9 mouse cellular contexts compared by ENCODE assay signal in genomic region chr3:131552349-131553254, GRCm38 (mm10). TPM values are rescaled to one million over a fixed set of nuclear protein-coding genes. Genes with fewer than 3 reads are reported as not detected.
DNase-seq lines count a peak whose midpoint lies in the region; ATAC-seq lines count a peak whose summit lies in the region.
"Had no signal": no experiment of that assay in that cellular context is flagged by ENCODE, and none has a peak within 500 bp of the region (broad histone marks: within the 10 kb centered on the region; RNA-seq: fewer than 3 reads in every experiment).

No protein-coding gene starts in this region.

- H3K27ac ChIP-seq in forebrain, embryonic 11.5 days (ENCODE audit: low read depth, low read length): no peak overlapping the region
- H3K27ac ChIP-seq in forebrain, embryonic 10.5 days: no peak overlapping the region
- H3K27ac ChIP-seq in embryonic facial prominence, embryonic 14.5 days (replicated peaks; ENCODE audit: low read depth, low read length): no peak overlapping the region
- H3K27ac ChIP-seq in intestine, embryonic 16.5 days (ENCODE audit: low read length): no peak overlapping the region
- H3K27ac ChIP-seq: limb, embryonic 13.5 days had no signal

- H3K4me2 ChIP-seq in forebrain, embryonic 11.5 days (ENCODE audit: low read depth, low read length, severe bottlenecking): no peak overlapping the region
- no peak overlapping the region for H3K4me2 ChIP-seq in embryonic facial prominence, embryonic 14.5 days (ENCODE audit: low read depth, low read length)
- H3K4me2 ChIP-seq in intestine, embryonic 16.5 days (ENCODE audit: low read depth, low read length): no peak overlapping the region
- H3K4me2 ChIP-seq: limb, embryonic 13.5 days had no signal

- no peak for DNase-seq in forebrain, embryonic 11.5 days (ENCODE audit: low spot score)
- DNase-seq in forebrain, embryonic 10.5 days (ENCODE audit: extremely low spot score, low spot score): no peak
- peak; percentile 14 for DNase-seq in urinary bladder, postnatal 14 days (ENCODE audit: low spot score)
- no peak for DNase-seq in urinary bladder, adult 18-20 months (ENCODE audit: low spot score in 2 of 2)
- DNase-seq in embryonic facial prominence, embryonic 14.5 days (ENCODE audit: low spot score): peak; percentile 73
- no peak for DNase-seq in spleen, adult 12 weeks (ENCODE audit: low spot score)

- no peak overlapping the region for H3K9ac ChIP-seq in forebrain, embryonic 11.5 days (ENCODE audit: low read length)
- H3K9ac ChIP-seq in embryonic facial prominence, embryonic 14.5 days (ENCODE audit: low read depth, low read length): no peak overlapping the region
- no peak overlapping the region for H3K9ac ChIP-seq in intestine, embryonic 16.5 days (ENCODE audit: low read depth, low read length)
- H3K9ac ChIP-seq: limb, embryonic 13.5 days had no signal

- no peaks in the 10 kb centered on the region for H3K4me1 ChIP-seq in forebrain, embryonic 11.5 days (replicated peaks; ENCODE audit: control insufficient read depth, insufficient read depth, low read length)
- H3K4me1 ChIP-seq in forebrain, embryonic 10.5 days: no peaks in the 10 kb centered on the region
- H3K4me1 ChIP-seq in embryonic facial prominence, embryonic 14.5 days (ENCODE audit: control insufficient read depth, insufficient read depth, low read length): no peaks in the 10 kb centered on the region
- no peaks in the 10 kb centered on the region for H3K4me1 ChIP-seq in intestine, embryonic 16.5 days (ENCODE audit: control insufficient read depth, insufficient read depth, low read length)
- H3K4me1 ChIP-seq: limb, embryonic 13.5 days had no signal

- no peaks in the 10 kb centered on the region for H3K9me3 ChIP-seq in forebrain, embryonic 11.5 days (ENCODE audit: control insufficient read depth, low read length)
- no peaks in the 10 kb centered on the region for H3K9me3 ChIP-seq in forebrain, embryonic 10.5 days
- no peaks in the 10 kb centered on the region for H3K9me3 ChIP-seq in embryonic facial prominence, embryonic 14.5 days (ENCODE audit: control insufficient read depth, low read length)
- no peaks in the 10 kb centered on the region for H3K9me3 ChIP-seq in intestine, embryonic 16.5 days (ENCODE audit: control insufficient read depth, low read length)
- H3K9me3 ChIP-seq: limb, embryonic 13.5 days had no signal

- no peaks in the 10 kb centered on the region for H3K36me3 ChIP-seq in forebrain, embryonic 11.5 days (ENCODE audit: control insufficient read depth, insufficient read depth, low read length)
- H3K36me3 ChIP-seq in forebrain, embryonic 10.5 days (replicated peaks): no peaks in the 10 kb centered on the region
- H3K36me3 ChIP-seq in embryonic facial prominence, embryonic 14.5 days (ENCODE audit: control insufficient read depth, insufficient read depth, low read length): no peaks in the 10 kb centered on the region
- H3K36me3 ChIP-seq in intestine, embryonic 16.5 days (ENCODE audit: control insufficient read depth, insufficient read depth, low read length): no peaks in the 10 kb centered on the region
- H3K36me3 ChIP-seq: limb, embryonic 13.5 days had no signal

- H3K4me3 ChIP-seq in forebrain, embryonic 11.5 days (ENCODE audit: low read depth, low read length): no peak overlapping the region
- no peak overlapping the region for H3K4me3 ChIP-seq in forebrain, embryonic 10.5 days
- H3K4me3 ChIP-seq in embryonic facial prominence, embryonic 14.5 days (ENCODE audit: low read depth, low read length): no peak overlapping the region
- no peak overlapping the region for H3K4me3 ChIP-seq in intestine, embryonic 16.5 days (ENCODE audit: low read length)
- H3K4me3 ChIP-seq: limb, embryonic 13.5 days had no signal

- WGBS in forebrain, embryonic 11.5 days: 41% methylated on average over 9 of the region's 9 CpGs
- WGBS in forebrain, embryonic 10.5 days: 45% methylated on average over 9 of the region's 9 CpGs
- WGBS in embryonic facial prominence, embryonic 14.5 days: 39% methylated on average over 9 of the region's 9 CpGs
- 42% methylated on average over 9 of the region's 9 CpGs for WGBS in intestine, embryonic 16.5 days

- ATAC-seq in forebrain, embryonic 11.5 days (replicated peaks; ENCODE audit: low FRiP score): peak; percentile 53
- ATAC-seq in embryonic facial prominence, embryonic 14.5 days (ENCODE audit: low read depth): no peak
- peak; percentile 63; the same call in 1 of the 2 replicates for ATAC-seq in intestine, embryonic 16.5 days
- ATAC-seq in megakaryocyte-erythroid progenitor cell, adult 5-6 weeks (replicated peaks; ENCODE audit: low FRiP score, low TSS enrichment, poor library complexity, severe bottlenecking): peak; percentile 94

- no peaks in the 10 kb centered on the region for H3K27me3 ChIP-seq in forebrain, embryonic 11.5 days (ENCODE audit: control insufficient read depth, insufficient read depth, low read length)
- H3K27me3 ChIP-seq in forebrain, embryonic 10.5 days (ENCODE audit: poor library complexity, severe bottlenecking): no peaks in the 10 kb centered on the region
- H3K27me3 ChIP-seq in embryonic facial prominence, embryonic 14.5 days (replicated peaks; ENCODE audit: control insufficient read depth, insufficient read depth, low read length): no peaks in the 10 kb centered on the region
- H3K27me3 ChIP-seq in intestine, embryonic 16.5 days (replicated peaks; ENCODE audit: control insufficient read depth, insufficient read depth, low read length): no peaks in the 10 kb centered on the region
- H3K27me3 ChIP-seq: limb, embryonic 13.5 days had no signal

RNA-seq across cellular contexts. Expression of gene Papss1, which starts 12.0 kb away (rescaled TPM):
- polyA plus RNA-seq in forebrain, embryonic 11.5 days (2014; fragmentation: Nextera tagmentation; extraction: Ambion mirVana): 76.2 and 87.0 TPM in 2 replicates
- 61.1 and 63.1 TPM in 2 replicates for polyA plus RNA-seq in forebrain, embryonic 10.5 days (2016; fragmentation: Nextera tagmentation; extraction: Ambion mirVana)
- 111 and 128 TPM in 2 replicates for polyA plus RNA-seq in embryonic facial prominence, embryonic 14.5 days (2014; fragmentation: Nextera tagmentation; extraction: Ambion mirVana)
- 177 and 186 TPM in 2 replicates for polyA plus RNA-seq in intestine, embryonic 16.5 days (2015; fragmentation: Nextera tagmentation; extraction: Ambion mirVana)
- total RNA-seq in megakaryocyte-erythroid progenitor cell, adult 5-6 weeks (2014; fragmentation: Nextera tagmentation): 5.5 and 9.6 TPM in 2 replicates
- total RNA-seq in megakaryocyte-erythroid progenitor cell, adult 5-6 weeks (2017): 13.7 and 15.7 TPM in 2 replicates

Comparison
In these comparisons a context has a peak if more than half of its experiments do, and no peak if none do; other contexts are left out.
1. DNase-seq: peak in urinary bladder, postnatal 14 days (single experiment) and embryonic facial prominence, embryonic 14.5 days (single experiment); none in forebrain, embryonic 11.5 days (single experiment), forebrain, embryonic 10.5 days (single experiment), urinary bladder, adult 18-20 months (0 of 2) and spleen, adult 12 weeks (single experiment).